Mouse (Mus musculus) heart, postnatal 0 days (tissue): ENCODE measurements around the gene Iqcf5.

Experiments used
- CTCF ChIP-seq: IDR thresholded peaks from 2 replicates; pipeline ENCODE4 v1.5.1; 2016; ENCODE audit warnings: antibody characterized with exemption, control low read depth, low read depth
- EP300 ChIP-seq: IDR thresholded peaks from 2 replicates; pipeline ENCODE4 v1.6.1; 2016; ENCODE audit warnings: antibody characterized with exemption, low read depth

DNA sequence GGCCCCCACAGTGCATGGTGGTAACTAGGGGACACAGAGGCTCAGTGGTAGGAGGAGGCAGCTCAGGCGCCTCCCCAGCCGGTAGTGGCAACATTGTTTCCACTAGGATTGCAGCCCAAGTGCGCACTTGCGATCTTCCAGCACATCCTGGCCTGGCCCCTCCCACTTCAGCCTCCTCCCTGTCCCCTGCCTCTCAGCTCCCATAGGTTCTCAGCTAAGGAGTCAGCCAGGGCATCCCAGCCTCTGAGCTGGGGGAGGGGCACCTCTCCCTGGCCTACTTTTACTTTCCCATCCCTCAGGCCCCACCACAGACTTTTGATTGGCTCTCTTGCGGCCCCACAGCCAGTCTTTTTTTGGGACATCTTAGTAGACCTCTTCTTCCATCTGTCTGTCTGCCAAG, 42.5 kb upstream of the Iqcf5 start:
- TF ChIP-seq CTCF (no peak), EP300 (no peak)
